Mouse (Mus musculus) embryonic fibroblast, embryonic 13.5 days (primary cell): Measurements from ENCODE around the gene Cadm1.

Experiments used
- CTCF ChIP-seq: IDR thresholded peaks from 2 replicates; pipeline ENCODE4 v1.5.1; 2011; ENCODE audit warnings: mild to moderate bottlenecking, control low read depth, low read length, moderate library complexity, borderline replicate concordance; ENCODE audit not compliant: insufficient read depth
- POLR2A ChIP-seq: IDR thresholded peaks from 2 replicates; pipeline ENCODE4 v1.6.1; 2011; ENCODE audit warnings: low read depth, mild to moderate bottlenecking, control low read depth, low read length, moderate library complexity

DNA sequence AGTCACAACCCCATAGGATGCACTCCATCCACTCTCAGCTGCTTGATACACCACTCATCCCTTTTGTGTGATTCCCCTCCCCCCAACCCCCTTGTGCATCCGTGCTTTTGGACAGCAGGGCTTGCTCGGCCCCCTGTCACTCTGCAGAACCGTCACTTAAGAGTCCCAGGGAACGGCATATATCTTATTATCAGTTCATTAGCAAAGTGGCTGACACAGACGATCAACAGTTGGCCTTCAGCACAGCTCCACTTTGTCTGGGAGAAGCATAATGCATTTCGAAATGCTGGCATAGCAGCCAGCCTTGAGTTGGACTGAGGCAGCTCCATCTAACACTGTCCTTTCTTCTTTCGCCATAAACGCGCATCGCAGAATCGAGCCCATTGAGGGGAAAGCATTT, 248.5 kb downstream of the Cadm1 start:
- TF ChIP-seq CTCF (no peak), POLR2A (no peak)
